Mouse (Mus musculus): ENCODE data around the gene Chrm5.

DNA sequence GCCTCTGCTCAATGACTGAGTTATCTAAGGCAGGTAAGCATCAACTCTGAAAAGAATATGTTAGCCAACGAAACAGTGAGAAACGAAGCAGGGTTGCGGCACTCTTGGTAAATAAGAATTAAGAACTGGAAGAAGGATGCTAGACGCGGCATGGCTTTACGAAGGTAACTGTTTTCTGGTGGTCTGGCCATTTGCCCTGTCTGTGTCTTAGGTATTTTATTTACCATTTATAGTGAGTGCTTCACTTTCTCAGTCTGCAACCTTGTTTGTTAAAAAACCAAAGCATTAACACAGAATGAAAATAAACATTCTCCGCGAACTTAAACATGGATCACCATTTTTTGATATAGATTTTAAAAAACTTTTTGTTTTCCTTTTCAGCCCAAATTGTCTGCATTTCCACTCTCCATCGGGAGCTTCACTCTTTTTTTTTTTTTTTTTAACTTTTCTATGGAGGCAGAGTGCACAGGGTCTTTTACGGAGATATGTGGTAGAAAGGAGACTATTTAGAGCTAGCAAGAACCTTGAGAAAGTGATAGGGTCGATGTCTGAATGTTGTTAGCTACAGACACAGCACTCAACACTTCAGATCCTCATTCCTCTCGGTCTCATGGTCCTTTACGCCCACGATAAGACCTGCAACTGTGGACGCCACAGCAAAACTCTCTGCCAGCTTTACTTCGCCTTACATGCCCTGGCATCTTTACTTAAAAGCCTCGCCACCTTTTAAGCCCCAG lies 26.3 kb downstream of the Chrm5 start:
- no peak for TF ChIP-seq CTCF (IDR thresholded peaks at IDR 0.05; ENCODE audit: borderline replicate concordance, insufficient read depth, low read length)
- peak; percentile 37; the same call in 1 of the 2 replicates for TF ChIP-seq POLR2A (IDR thresholded peaks at IDR 0.05; ENCODE audit: low read depth, low read length)
